Mouse (Mus musculus) heart, adult 9 months (tissue): Measurements from ENCODE around the gene Tmem141.

ENCODE experiments used
- DNase-seq, 2 experiments: peaks; one replicate each; pipeline ENCODE4 v3.0.0; 2022; ENCODE audit warnings: low spot score in 2 of 2

Tmem141 gene

DNA sequence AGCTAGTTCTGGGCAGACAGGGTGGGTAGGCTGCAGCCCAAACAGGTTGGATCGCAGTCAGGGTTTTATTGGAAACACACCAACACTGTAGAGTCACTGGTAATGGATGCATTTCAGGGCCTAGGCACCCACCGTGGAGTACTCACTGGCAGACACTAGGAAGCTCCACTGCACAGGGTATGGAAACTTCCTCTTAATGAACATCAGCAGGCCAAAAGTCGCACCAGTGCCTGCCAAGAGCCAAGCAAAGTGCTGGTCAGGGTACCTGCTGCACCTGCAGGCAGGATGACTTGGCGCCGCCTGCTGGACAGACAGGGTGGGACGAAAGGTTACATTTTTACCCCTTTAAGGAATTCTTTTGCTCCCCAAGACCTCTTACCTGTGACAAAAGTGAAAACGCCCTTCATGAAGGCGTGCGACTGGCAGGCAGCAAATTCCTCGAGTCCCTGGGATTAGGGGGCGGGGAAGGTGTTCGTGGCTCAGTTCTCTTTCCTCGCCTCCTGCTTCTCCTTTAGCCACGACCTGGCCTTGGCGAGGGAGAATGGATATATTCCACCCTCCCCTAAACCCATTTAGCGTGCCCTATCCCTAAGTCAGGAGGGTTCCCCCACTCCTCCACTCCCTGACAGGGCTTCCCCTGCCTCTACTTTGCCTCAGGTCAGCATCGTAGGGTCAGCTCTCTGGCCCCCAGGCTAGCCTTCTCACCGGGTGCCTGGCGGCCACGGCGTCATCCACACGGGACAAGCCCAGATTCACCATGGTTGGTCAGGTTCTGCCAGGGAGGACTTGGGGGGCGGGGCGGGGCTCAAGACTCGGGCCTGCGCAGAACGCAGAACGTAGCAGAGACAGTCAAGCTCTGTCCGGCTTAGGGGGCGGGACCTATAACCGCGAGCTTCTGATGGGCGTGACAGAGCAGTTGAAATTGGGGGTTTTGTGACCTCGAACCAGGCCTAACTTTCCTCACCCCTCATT is at the start of gene Tmem141:
Gene Tmem141 (minus strand): TSS at position 777 of the 972 bp plus-strand sequence.
- DNase-seq, result peak; percentile 86 to 88

- DNase-seq, result no peak
These were observed 44.7 kb upstream of the Tmem141 start for GRCm38 (mm10) chr2:25666516-25666915.

GRCm38 (mm10) chr2:25664125-25664524 is 42.3 kb upstream of the Tmem141 start:
- DNase-seq, result no peak

DNA sequence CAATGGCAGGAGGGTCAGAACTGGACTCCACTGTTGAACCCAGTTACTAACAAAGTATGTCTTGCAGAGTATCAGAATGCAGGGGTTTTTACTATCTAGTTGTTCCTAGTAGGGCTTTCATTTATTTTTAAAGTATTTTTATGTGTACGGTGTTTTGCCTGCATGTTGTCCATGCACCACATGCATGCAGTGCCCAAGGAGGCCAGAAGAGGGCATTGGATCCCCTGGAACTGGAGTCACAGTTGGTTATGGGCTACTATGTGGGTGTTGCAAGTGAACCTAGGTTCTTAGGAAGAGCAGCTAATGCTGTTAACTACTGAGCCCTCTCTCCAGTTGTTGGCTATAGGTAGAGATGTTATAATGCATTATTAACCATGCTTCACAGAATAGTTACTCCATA is 41.7 kb upstream of the Tmem141 start:
- DNase-seq, result peak in 1 of 2 experiments; percentile 22

GRCm38 (mm10) chr2:25661245-25661970 is 39.6 kb upstream of the Tmem141 start:
- DNase-seq, result no peak

- peak; percentile 22 to 30 for DNase-seq
These were observed 38.5 kb upstream of the Tmem141 start for GRCm38 (mm10) chr2:25660279-25660678.

GRCm38 (mm10) chr2:25657652-25658051 is 35.8 kb upstream of the Tmem141 start, which contains the start of gene Lcn5:
Gene Lcn5 (plus strand): TSS chr2:25657952.
- DNase-seq, result no peak

GRCm38 (mm10) chr2:25657246-25657645 is 35.4 kb upstream of the Tmem141 start:
- peak in 1 of 2 experiments; percentile 15 for DNase-seq

DNA sequence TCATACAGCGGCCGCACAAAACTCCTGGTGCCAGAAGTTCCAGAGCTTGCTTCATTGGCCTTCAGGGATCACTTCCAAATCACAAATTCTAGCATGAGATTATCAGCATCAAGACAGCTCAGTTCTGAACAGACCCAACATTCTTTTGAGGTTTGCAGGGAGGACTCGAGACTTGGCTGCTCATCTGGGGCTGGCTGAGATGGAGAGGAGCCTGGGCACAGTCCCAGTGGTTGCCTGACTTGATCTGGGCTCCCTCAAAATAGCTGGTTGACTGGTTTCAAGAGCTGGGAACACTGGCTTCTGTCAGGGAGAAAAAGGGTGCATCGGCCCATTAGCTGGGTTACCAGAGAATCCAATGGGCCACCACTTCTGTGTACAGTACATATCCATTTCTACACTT is 34.9 kb upstream of the Tmem141 start:
- DNase-seq, result peak in 1 of 2 experiments; percentile 47

- no peak for DNase-seq
These were observed 32.7 kb upstream of the Tmem141 start for GRCm38 (mm10) chr2:25654502-25654901.

GRCm38 (mm10) chr2:25652902-25653301 is 31.1 kb upstream of the Tmem141 start, which contains the start of gene Lcn8:
Gene Lcn8 (plus strand): TSS chr2:25653120.
- DNase-seq, result no peak

DNA sequence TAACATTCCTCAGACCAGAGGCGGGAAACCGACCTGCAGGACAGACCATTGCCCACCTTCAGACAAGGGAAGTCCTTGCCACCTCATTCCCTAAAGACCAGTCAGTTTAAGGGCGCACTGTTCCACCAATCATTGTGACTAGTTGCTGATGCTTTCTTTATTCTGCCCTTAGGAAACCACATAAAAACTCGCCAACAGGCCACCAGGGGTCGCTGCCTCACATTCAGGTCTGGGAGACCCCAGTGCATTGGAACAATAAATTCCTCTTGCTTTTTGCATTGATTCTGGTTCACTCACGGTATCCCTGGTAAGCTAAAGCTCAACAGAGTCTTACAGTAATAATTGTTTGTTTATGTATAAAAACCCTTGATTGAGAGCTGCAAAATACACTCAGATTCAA is 18.1 kb upstream of the Tmem141 start:
- no peak for DNase-seq

DNA sequence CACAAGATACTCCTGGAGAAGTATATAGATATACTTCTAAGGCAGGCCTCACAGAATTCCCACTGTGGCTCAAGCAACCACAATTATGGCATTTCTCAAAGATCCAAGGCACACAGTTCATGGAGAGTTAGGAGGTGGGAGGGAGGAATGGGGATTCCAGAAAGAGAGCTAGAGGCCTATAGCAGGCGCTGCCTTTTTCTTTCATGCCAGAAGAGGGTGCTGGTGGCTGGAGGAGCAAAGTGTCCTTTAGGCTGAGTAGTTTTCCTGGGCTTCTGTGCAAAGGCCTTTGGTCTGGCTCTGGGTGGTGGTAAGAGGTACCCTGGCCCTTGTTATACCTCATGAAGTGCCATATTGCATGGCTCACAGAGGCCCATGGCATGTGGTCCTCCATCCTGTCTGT is 12.2 kb upstream of the Tmem141 start:
- no peak for DNase-seq

DNA sequence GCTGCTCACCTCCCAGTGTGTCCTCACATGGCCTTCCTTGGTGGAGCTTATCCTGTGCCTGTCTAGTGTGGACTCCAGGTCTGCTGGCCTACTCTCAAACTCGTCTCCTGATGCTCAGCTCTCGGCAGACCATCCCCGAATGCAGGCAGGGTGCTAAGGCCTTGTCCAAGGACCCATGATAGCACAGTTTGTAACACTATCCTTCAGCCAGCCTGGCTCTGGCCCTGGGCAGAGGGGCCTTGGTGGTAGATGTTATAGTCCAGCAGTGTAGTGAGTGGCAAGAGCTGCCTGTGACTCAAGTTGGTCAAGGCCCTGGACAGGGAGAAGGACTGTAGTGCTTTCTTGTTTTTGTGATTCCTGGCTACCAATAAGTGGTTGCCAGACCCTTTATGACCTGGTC is 11.8 kb upstream of the Tmem141 start:
- DNase-seq, result no peak

- peak; percentile 26 to 35 for DNase-seq
These were observed 6.9 kb upstream of the Tmem141 start for GRCm38 (mm10) chr2:25628738-25629137.

- DNase-seq, result no peak
These were observed 6.0 kb upstream of the Tmem141 start, which contains the start of gene Fcna for GRCm38 (mm10) chr2:25627811-25628210. Gene Fcna (minus strand): TSS chr2:25628030.

DNA sequence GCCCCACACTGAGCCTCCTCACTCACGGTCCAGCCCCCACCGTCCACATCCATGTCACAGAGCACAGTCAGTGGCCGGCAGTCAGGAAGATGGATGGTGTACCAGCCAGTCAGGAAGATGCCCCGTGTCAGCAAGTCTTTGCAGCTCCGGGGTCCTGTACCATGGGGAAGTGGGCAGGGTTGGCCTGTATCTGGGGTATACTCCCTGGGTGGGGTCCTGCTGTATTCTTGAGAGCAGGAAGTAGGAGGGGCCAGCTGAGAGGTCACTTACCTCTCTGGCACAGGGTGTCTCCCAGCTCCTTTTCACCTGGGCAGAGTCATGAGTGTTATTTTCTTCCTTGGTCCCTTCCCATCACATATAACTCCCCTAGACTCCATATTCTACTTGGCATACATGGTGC is 4.2 kb upstream of the Tmem141 start:
- no peak for DNase-seq

- DNase-seq, result no peak
These were observed 965 bp downstream of the Tmem141 start for GRCm38 (mm10) chr2:25620852-25621228.

DNA sequence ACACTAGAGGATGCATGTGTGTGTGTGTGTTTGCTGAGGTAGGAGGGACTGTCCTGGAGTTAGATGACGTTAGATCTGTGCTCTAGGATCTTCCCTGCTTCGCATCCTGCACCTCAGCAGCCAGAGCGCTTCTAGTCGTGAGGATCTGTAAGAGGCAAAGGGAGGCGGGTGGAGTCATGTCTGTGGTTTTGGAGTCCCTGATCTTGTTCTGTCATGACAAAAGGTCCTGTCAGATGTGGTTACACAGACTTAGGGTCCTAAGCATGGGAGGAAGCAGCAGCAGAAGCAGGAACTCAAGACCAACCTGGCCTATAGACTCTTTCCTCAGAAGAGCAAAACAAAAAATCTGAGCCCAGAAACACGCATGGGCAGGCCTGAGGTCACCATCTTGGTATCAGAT is 1.4 kb downstream of the Tmem141 start:
- DNase-seq, result no peak

DNA sequence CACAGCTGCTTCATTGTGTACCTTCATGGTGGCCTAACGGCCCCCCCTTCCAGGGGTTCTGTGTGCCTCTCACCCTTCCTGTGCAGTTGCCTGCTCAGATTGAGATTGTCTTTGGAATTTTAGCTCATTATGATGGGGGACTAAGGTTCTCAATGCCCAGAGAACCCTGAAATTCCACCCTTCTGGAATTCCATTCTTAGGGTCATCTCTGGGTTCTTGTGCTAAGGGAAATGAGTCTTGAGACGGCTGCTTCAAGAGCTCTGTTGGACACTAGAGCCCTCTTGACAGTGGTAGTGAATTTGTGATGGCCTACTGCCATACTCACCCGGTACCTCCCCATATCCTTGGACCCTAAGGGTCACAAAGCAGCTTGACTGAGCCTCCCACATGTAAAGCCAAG is 4.2 kb downstream of the Tmem141 start, which contains the start of gene Ccdc183:
Gene Ccdc183 (minus strand): TSS at position 101 of the 400 bp plus-strand sequence.
- DNase-seq, result no peak

DNA sequence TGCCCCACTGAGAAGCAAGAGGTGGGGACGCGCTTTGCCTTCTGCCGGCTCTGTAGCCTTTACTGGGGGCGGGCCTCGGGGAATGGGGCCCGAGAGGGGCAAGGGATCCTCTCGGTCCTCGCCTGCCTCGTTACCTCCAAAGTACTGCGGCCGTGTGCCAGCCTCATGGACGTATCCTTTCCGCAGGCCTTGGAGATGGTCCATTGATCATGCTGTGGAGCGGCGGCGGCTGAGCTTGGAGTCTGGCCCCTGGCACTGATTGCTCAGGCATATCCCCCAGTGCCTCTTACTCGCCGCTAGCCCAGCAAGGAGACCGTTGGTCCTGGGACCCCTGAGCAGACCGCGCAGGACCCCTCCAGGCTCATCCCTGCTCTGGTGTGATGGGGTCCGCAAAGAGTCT is 5.4 kb downstream of the Tmem141 start:
- no peak for DNase-seq

DNA sequence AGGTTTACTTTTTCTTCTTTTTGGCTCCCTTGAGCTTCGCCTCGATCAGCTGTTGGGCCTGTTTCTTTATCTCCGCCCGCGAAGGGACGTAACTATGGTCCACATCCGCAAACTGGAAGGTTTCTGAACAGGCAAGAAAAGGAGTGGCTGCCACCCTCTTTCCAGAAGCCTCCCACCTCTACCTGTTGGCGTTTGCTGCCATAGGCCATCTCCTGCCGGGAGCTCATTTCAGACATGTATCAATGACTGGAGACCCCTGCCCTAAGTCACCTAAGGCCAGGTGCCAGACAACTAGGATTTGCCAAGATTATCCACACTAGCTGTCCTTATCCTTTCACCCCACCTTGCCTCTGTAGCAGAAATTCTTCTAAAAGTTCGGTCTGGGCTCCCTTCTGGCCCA is 13.1 kb downstream of the Tmem141 start:
- no peak for DNase-seq
